Mouse (Mus musculus): ENCODE data around the gene Fxyd7.

Gene Fxyd7

GRCm38 (mm10) chr7:31050487-31050886 is 780 bp downstream of the Fxyd7 start:
- DNase-seq: no peak

- no peak for DNase-seq
These were observed 1.4 kb downstream of the Fxyd7 start for GRCm38 (mm10) chr7:31049846-31050281.

GRCm38 (mm10) chr7:31049135-31049845 is 2.0 kb downstream of the Fxyd7 start:
- DNase-seq: peak; percentile 44

- no peak for DNase-seq
These were observed 8.8 kb downstream of the Fxyd7 start, which contains the start of gene Fxyd5 for GRCm38 (mm10) chr7:31042431-31042910. TSS of gene Fxyd5 (minus strand) at chr7:31042481.

- peak; percentile 79 for DNase-seq
These were observed 9.5 kb downstream of the Fxyd7 start for GRCm38 (mm10) chr7:31041662-31042315.

GRCm38 (mm10) chr7:31041023-31041407 is 10.3 kb downstream of the Fxyd7 start:
- no peak for DNase-seq

- DNase-seq: no peak
These were observed 10.8 kb downstream of the Fxyd7 start for GRCm38 (mm10) chr7:31040281-31041022.

GRCm38 (mm10) chr7:31039011-31039410 is 12.3 kb downstream of the Fxyd7 start:
- no peak for DNase-seq

- no peak for DNase-seq
These were observed 13.6 kb downstream of the Fxyd7 start for GRCm38 (mm10) chr7:31037675-31038074.

GRCm38 (mm10) chr7:31036917-31037316 is 14.3 kb downstream of the Fxyd7 start:
- DNase-seq: no peak

- DNase-seq: no peak
These were observed 16.0 kb downstream of the Fxyd7 start for GRCm38 (mm10) chr7:31035291-31035690.

GRCm38 (mm10) chr7:31034789-31035188 is 16.5 kb downstream of the Fxyd7 start:
- DNase-seq: peak; percentile 36

- no peak for DNase-seq
These were observed 17.7 kb downstream of the Fxyd7 start for GRCm38 (mm10) chr7:31033409-31034165.

GRCm38 (mm10) chr7:31031731-31032130 is 19.5 kb downstream of the Fxyd7 start:
- DNase-seq: no peak

- DNase-seq: no peak
These were observed 20.6 kb downstream of the Fxyd7 start for GRCm38 (mm10) chr7:31030717-31031116.

GRCm38 (mm10) chr7:31028609-31029008 is 22.7 kb downstream of the Fxyd7 start:
- no peak for DNase-seq

GRCm38 (mm10) chr7:31017104-31017901 is 34.0 kb downstream of the Fxyd7 start:
- no peak for DNase-seq

GRCm38 (mm10) chr7:31012971-31013370 is 38.3 kb downstream of the Fxyd7 start:
- DNase-seq: no peak

GRCm38 (mm10) chr7:31008889-31009288 is 42.4 kb downstream of the Fxyd7 start:
- DNase-seq: no peak

GRCm38 (mm10) chr7:31008175-31008574 is 43.1 kb downstream of the Fxyd7 start:
- peak; percentile 36 for DNase-seq

- no peak for DNase-seq
These were observed 43.5 kb downstream of the Fxyd7 start for GRCm38 (mm10) chr7:31007775-31008174.

GRCm38 (mm10) chr7:31002650-31003049 is 48.6 kb downstream of the Fxyd7 start:
- peak; percentile 62 for DNase-seq

Data from lung, postnatal 10 days (tissue).